Comparison of ENCODE assay signal across 14 mouse cellular contexts in genomic region chr8:45065391-45065790, GRCm38 (mm10). TPM values are rescaled to one million over a fixed set of nuclear protein-coding genes. Genes with fewer than 3 reads are reported as not detected.
DNase-seq lines count a peak whose midpoint lies in the region; TF ChIP-seq lines count a peak whose summit lies in the region.
"Not testable (repeated sequence)": the region's sequence is repeated elsewhere in the genome, so short reads cannot be mapped to it uniquely, and the experiment has no call there.
"Had no signal": no experiment of that assay in that cellular context is flagged by ENCODE, and none has a peak within 500 bp of the region (broad histone marks: within the 10 kb centered on the region; RNA-seq: fewer than 3 reads in every experiment).

No protein-coding gene starts in this region.

- not testable (repeated sequence) for TF ChIP-seq CTCF in ES-Bruce4 (IDR thresholded peaks at IDR 0.05; ENCODE audit: low read depth, low read length)

- peaks cover 16% of the 10 kb centered on the region for H3K9me3 ChIP-seq in ES-Bruce4 (replicated peaks; ENCODE audit: control insufficient read depth, insufficient read depth, low read length, poor library complexity, severe bottlenecking)
- H3K9me3 ChIP-seq in ES-E14 (ENCODE audit: control insufficient read depth, insufficient read depth, low read depth, low read length); hindbrain, embryonic 10.5 days: not testable (repeated sequence)

- H3K9ac ChIP-seq in ES-Bruce4 (ENCODE audit: low read depth, poor library complexity, severe bottlenecking); ES-E14 (ENCODE audit: insufficient read depth, low read depth, low read length, poor library complexity, severe bottlenecking): not testable (repeated sequence)

- H3K4me1 ChIP-seq in ES-Bruce4 (ENCODE audit: control insufficient read depth, insufficient read depth, low read length); ES-E14 (ENCODE audit: control insufficient read depth in 2 of 2, insufficient read depth in 2 of 2, low read length in 2 of 2, poor library complexity in 1 of 2): not testable (repeated sequence)
- peaks cover 29% of the 10 kb centered on the region for H3K4me1 ChIP-seq in hindbrain, embryonic 10.5 days (replicated peaks)

- in situ Hi-C loops in ES-E14 (cut with MboI; ENCODE audit: low sequenced_read_pairs in 2 of 2, unreplicated experiment in 2 of 2): not testable (repeated sequence)

- not testable (repeated sequence) for TF ChIP-seq POLR2A in ES-Bruce4 (IDR thresholded peaks at IDR 0.05; ENCODE audit: insufficient read depth, low read length)

- H3K4me3 ChIP-seq in ES-Bruce4 (ENCODE audit: low read depth, low read length); ES-E14 (ENCODE audit: insufficient read depth in 1 of 2, low read depth in 1 of 2, low read length in 2 of 2, poor library complexity in 1 of 2, severe bottlenecking in 1 of 2); hindbrain, embryonic 10.5 days: not testable (repeated sequence)

- H3K27ac ChIP-seq in ES-Bruce4 (ENCODE audit: insufficient read depth, low read length) (peak overlapping the region; percentile 91; the same call in 1 of the 2 replicates), ES-E14 (ENCODE audit: insufficient read depth, low read depth, low read length, poor library complexity, severe bottlenecking) (peak overlapping the region; percentile 81; the same call in 1 of the 2 replicates)
- peak overlapping the region; percentile 79 for H3K27ac ChIP-seq in hindbrain, embryonic 10.5 days

- WGBS in hindbrain, embryonic 10.5 days: 100% methylated on average over 1 of the region's 1 CpGs

- not testable (repeated sequence) for TF ChIP-seq EP300 in ES-Bruce4 (IDR thresholded peaks at IDR 0.05; ENCODE audit: insufficient read depth, low read depth, low read length)

- H3K27me3 ChIP-seq in ES-Bruce4 (ENCODE audit: control insufficient read depth, insufficient read depth, low read length, poor library complexity, severe bottlenecking); hindbrain, embryonic 10.5 days (ENCODE audit: insufficient read depth, poor library complexity, severe bottlenecking): not testable (repeated sequence)

- not testable (repeated sequence) for H3K36me3 ChIP-seq in ES-Bruce4 (ENCODE audit: control insufficient read depth, insufficient read depth, low read length, poor library complexity, severe bottlenecking); ES-E14 (ENCODE audit: control insufficient read depth, insufficient read depth, low read length, poor library complexity, severe bottlenecking); hindbrain, embryonic 10.5 days

- not testable (repeated sequence) for DNase-seq in ES-E14 (ENCODE audit: low read depth, low spot score); hindbrain, embryonic 10.5 days (ENCODE audit: low spot score)
- DNase-seq in ZHBTc4 (ENCODE audit: low read depth, low spot score): peak; percentile 53

RNA-seq across cellular contexts. Expression of gene Mtnr1a, which starts 3.5 kb away (rescaled TPM):
- not detected in 2 replicates for polyA plus RNA-seq in ES-Bruce4 (2011; ENCODE audit: insufficient read depth, insufficient read length, low read depth, missing spikeins)
- total RNA-seq in ES-E14 (2012; rRNA removed): 0.16 and 0.18 TPM in 2 replicates
- 0.16 and 0.41 TPM in 2 replicates for polyA plus RNA-seq in hindbrain, embryonic 10.5 days (2016; fragmentation: Nextera tagmentation; extraction: Ambion mirVana)
- total RNA-seq: adrenal gland, adult 2 months; adrenal gland, postnatal 25 days; common myeloid progenitor, adult 5-6 weeks; MEL had no signal
- polyA plus RNA-seq: adrenal gland, adult 2 months; C2C12; embryonic facial prominence, embryonic 11.5 days; embryonic facial prominence, embryonic 13.5 days; embryonic facial prominence, embryonic 15.5 days; erythroblast, embryonic 14.5 days; forebrain, embryonic 15.5 days had no signal
